Mouse (Mus musculus) liver, postnatal 0 days (tissue): Measurements from ENCODE around the gene Megf8. TPM values are rescaled to one million over a fixed set of nuclear protein-coding genes. Genes with fewer than 3 reads are reported as not detected.

ENCODE experiments used
- ATAC-seq: fragments of 200-750 bp; cut with Nextera tagmentation; 2 replicates; pipeline ENCODE4 v1.8.0; 2017; ENCODE audit warnings: mild to moderate bottlenecking, moderate library complexity
- DNase-seq: peaks from one replicate; pipeline ENCODE4 v3.0.0-alpha.2; 2016
- H3K27ac ChIP-seq: fragments of 300-500 bp; sonication (generic); 2 replicates; pipeline ENCODE4 v1.5.1; 2014; ENCODE audit warnings: antibody characterized with exemption, moderate library complexity, mild to moderate bottlenecking, low read depth
- H3K27me3 ChIP-seq: fragments of 300-500 bp; sonication (generic); 2 replicates; pipeline ENCODE4 v1.6.1; 2014; ENCODE audit warnings: low read length, control low read depth, mixed read lengths; ENCODE audit not compliant: insufficient read depth
- H3K36me3 ChIP-seq: fragments of 300-500 bp; sonication (generic); replicated peaks from 2 replicates; pipeline ENCODE4 v1.6.1; 2014; ENCODE audit warnings: mild to moderate bottlenecking, control low read depth, low read length, moderate library complexity, mixed read lengths; ENCODE audit not compliant: insufficient read depth
- H3K4me1 ChIP-seq: fragments of 300-500 bp; sonication (generic); 2 replicates; pipeline ENCODE4 v1.6.1; 2014; ENCODE audit warnings: antibody characterized with exemption, mild to moderate bottlenecking, control low read depth; ENCODE audit not compliant: insufficient read depth
- H3K4me2 ChIP-seq: fragments of 300-500 bp; sonication (generic); 2 replicates; pipeline ENCODE4 v1.6.1; 2014; ENCODE audit warnings: low read depth, mild to moderate bottlenecking, low read length, moderate library complexity, mixed read lengths
- H3K4me3 ChIP-seq: fragments of 300-500 bp; sonication (generic); 2 replicates; pipeline ENCODE4 v1.5.1; 2014; ENCODE audit warnings: low read depth, low read length
- H3K9ac ChIP-seq: fragments of 300-500 bp; sonication (generic); replicated peaks from 2 replicates; pipeline ENCODE4 v1.6.1; 2014; ENCODE audit warnings: mild to moderate bottlenecking, moderate library complexity
- H3K9me3 ChIP-seq: fragments of 300-500 bp; sonication (generic); 2 replicates; pipeline ENCODE4 v1.6.1; 2016; ENCODE audit warnings: mild to moderate bottlenecking, control low read depth, low read length, mixed read lengths
- CTCF ChIP-seq: sonication (generic); IDR thresholded peaks from 2 replicates; pipeline ENCODE4 v1.5.1; 2016; ENCODE audit warnings: antibody characterized with exemption, low read depth
- EP300 ChIP-seq: IDR thresholded peaks from 2 replicates; pipeline ENCODE4 v1.6.1; 2016; ENCODE audit warnings: antibody characterized with exemption, low read depth, mild to moderate bottlenecking
- WGBS: fragments of 180-500 bp; shearing (Covaris S2); extraction: QIAGEN DNeasy Blood & Tissue Kit; methylation state at CpG from one replicate; pipeline ENCODE4 v1.1.7; 2014; ENCODE audit not compliant: insufficient replicate concordance; 5-methylcytosine and 5-hydroxymethylcytosine counted together
- polyA plus RNA-seq: library from polyadenylated mRNA; unstranded; fragments of >200 nt; fragmentation: Nextera tagmentation; extraction: Ambion mirVana; gene quantifications from 2 replicates; pipeline ENCODE4 v1.2.1, GENCODE M21; 2015

Gene Megf8
- 0.58 and 0.81 TPM in 2 replicates for polyA plus RNA-seq

GRCm38 (mm10) chr7:25316532-25317445, at the start of gene Megf8:
Gene Megf8, plus strand, starts transcription at chr7:25317164.
- Histone ChIP-seq H3K4me2 (peak within 1 kb of the TSS; percentile 84), H3K9me3 (no peaks in the 10 kb centered on the region), H3K36me3 (no peaks in the 10 kb centered on the region), H3K27me3 (peaks cover 48% of the 10 kb centered on the region), H3K27ac (peak within 1 kb of the TSS; percentile 31; the same call in 1 of the 2 replicates), H3K9ac (peak within 1 kb of the TSS; percentile 58), H3K4me1 (peaks cover 19% of the 10 kb centered on the region), H3K4me3 (peak within 1 kb of the TSS; percentile 52)
- WGBS, result 3% methylated on average over 52 of the region's 52 CpGs
- ATAC-seq (peak; percentile 89), DNase-seq (peak; percentile 88)
- TF ChIP-seq CTCF (peak; percentile 92), EP300 (0 out of 2 replicates have a peak, but pooled peaks have one; percentile 21)

GRCm38 (mm10) chr7:25267301-25267750, 49.6 kb upstream of the Megf8 start, which contains the start of gene Cic:
Gene Cic, plus strand, starts transcription at chr7:25267704.
- H3K27me3 ChIP-seq, result no peaks in the 10 kb centered on the region
- peaks cover 12% of the 10 kb centered on the region; the same call in 1 of the 2 replicates for H3K36me3 ChIP-seq
- peak within 1 kb of the TSS; percentile 87 for H3K4me3 ChIP-seq
- ATAC-seq (peak; percentile 79), DNase-seq (peak; percentile 98)
- H3K4me2 ChIP-seq, result peak within 1 kb of the TSS; percentile 90
- TF ChIP-seq EP300, result peak; percentile 13; the same call in 1 of the 2 replicates
- no peak for TF ChIP-seq CTCF
- peak within 1 kb of the TSS; percentile 92 for H3K9ac ChIP-seq
- WGBS, result under 1% methylated on average over 29 of the region's 29 CpGs
- no peaks in the 10 kb centered on the region for H3K9me3 ChIP-seq
- H3K27ac ChIP-seq, result peak within 1 kb of the TSS; percentile 98
- H3K4me1 ChIP-seq, result peaks cover 37% of the 10 kb centered on the region

GRCm38 (mm10) chr7:25267751-25268463, 49.1 kb upstream of the Megf8 start:
- peak; percentile 88 for ATAC-seq
- DNase-seq, result peak; percentile 98
- peak; percentile 82 for TF ChIP-seq EP300
- TF ChIP-seq CTCF, result no peak
- H3K9ac ChIP-seq, result peak overlapping the region; percentile 92
- no peaks in the 10 kb centered on the region for H3K27me3 ChIP-seq
- under 1% methylated on average over 33 of the region's 33 CpGs for WGBS
- H3K4me2 ChIP-seq, result peak overlapping the region; percentile 90
- H3K4me1 ChIP-seq, result peaks cover 38% of the 10 kb centered on the region
- H3K36me3 ChIP-seq, result peaks cover 17% of the 10 kb centered on the region
- peak overlapping the region; percentile 87 for H3K4me3 ChIP-seq
- peak overlapping the region; percentile 98 for H3K27ac ChIP-seq
- H3K9me3 ChIP-seq, result no peaks in the 10 kb centered on the region

GRCm38 (mm10) chr7:25268588-25268987, 48.4 kb upstream of the Megf8 start:
- DNase-seq (no peak), ATAC-seq (no peak)
- H3K4me3 ChIP-seq, result peak overlapping the region; percentile 87
- no peak for TF ChIP-seq EP300
- no peak for TF ChIP-seq CTCF
- no peaks in the 10 kb centered on the region for H3K27me3 ChIP-seq
- peak overlapping the region; percentile 90 for H3K4me2 ChIP-seq
- WGBS, result under 1% methylated on average over 7 of the region's 7 CpGs
- peak overlapping the region; percentile 94 for H3K27ac ChIP-seq
- no peaks in the 10 kb centered on the region for H3K9me3 ChIP-seq
- H3K36me3 ChIP-seq, result peaks cover 17% of the 10 kb centered on the region
- H3K9ac ChIP-seq, result peak overlapping the region; percentile 92
- peaks cover 44% of the 10 kb centered on the region for H3K4me1 ChIP-seq

GRCm38 (mm10) chr7:25269029-25269428, 47.9 kb upstream of the Megf8 start:
- WGBS, result 26% methylated on average over 4 of the region's 4 CpGs

More at GRCm38 (mm10) chr7:25269029-25269428, 47.9 kb upstream of the Megf8 start:
- Histone ChIP-seq H3K27me3 (no peaks in the 10 kb centered on the region), H3K4me2 (peak overlapping the region; percentile 90), H3K36me3 (peaks cover 17% of the 10 kb centered on the region), H3K4me1 (peaks cover 43% of the 10 kb centered on the region), H3K4me3 (peak overlapping the region; percentile 87), H3K27ac (peak overlapping the region; percentile 94), H3K9me3 (no peaks in the 10 kb centered on the region), H3K9ac (peak overlapping the region; percentile 92)
- DNase-seq, result peak; percentile 25
- TF ChIP-seq EP300 (no peak), CTCF (no peak)
- ATAC-seq, result no peak
